Mouse (Mus musculus): Measurements from ENCODE around the gene Kremen2.

DNA sequence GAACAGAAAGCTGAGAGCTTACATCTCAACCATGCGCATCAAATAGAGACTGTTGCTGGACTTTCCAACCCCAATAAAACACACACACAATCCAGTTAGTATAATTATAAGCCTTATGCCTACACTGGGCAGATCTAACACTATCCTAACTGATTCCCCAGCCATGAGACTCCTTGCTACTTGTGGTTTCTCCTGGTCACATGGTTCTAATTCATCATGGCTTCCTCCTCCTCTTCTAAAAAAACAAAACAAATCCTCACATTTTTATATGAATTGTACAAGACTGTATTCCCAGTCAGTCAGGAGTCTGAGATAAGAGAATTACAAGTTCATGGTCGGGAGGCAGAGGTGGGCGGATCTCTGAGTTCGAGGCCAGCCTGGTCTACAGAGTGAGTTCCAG is 43.3 kb upstream of the Kremen2 start:
- TF ChIP-seq POLR2A (IDR thresholded peaks at IDR 0.05; ENCODE audit: extremely low read depth, insufficient read depth, low read length) = no peak
- TF ChIP-seq CTCF (IDR thresholded peaks at IDR 0.05; ENCODE audit: extremely low read depth, insufficient read depth, low read length) = no peak

All from cortical plate, adult 2 months (tissue).